Mouse (Mus musculus): ENCODE data around the gene Fam129a.

- TF ChIP-seq CTCF (IDR thresholded peaks at IDR 0.05; ENCODE audit: borderline replicate concordance, control insufficient read depth, extremely low read depth, insufficient read depth, low read length, poor library complexity) (no peak), POLR2A (IDR thresholded peaks at IDR 0.05; ENCODE audit: control insufficient read depth, extremely low read depth, insufficient read depth, low read length, poor library complexity) (no peak)
Observed at GRCm38 (mm10) chr1:151686696-151687095, 115.7 kb downstream of the Fam129a start.

Measured in thymus, adult 2 months (tissue).